Mouse (Mus musculus): ENCODE measurements around the gene Kcna2. TPM values are rescaled to one million over a fixed set of nuclear protein-coding genes. Genes with fewer than 3 reads are reported as not detected.

Kcna2 gene
- polyA plus RNA-seq, 1 experiment = 73.3 TPM

DNA sequence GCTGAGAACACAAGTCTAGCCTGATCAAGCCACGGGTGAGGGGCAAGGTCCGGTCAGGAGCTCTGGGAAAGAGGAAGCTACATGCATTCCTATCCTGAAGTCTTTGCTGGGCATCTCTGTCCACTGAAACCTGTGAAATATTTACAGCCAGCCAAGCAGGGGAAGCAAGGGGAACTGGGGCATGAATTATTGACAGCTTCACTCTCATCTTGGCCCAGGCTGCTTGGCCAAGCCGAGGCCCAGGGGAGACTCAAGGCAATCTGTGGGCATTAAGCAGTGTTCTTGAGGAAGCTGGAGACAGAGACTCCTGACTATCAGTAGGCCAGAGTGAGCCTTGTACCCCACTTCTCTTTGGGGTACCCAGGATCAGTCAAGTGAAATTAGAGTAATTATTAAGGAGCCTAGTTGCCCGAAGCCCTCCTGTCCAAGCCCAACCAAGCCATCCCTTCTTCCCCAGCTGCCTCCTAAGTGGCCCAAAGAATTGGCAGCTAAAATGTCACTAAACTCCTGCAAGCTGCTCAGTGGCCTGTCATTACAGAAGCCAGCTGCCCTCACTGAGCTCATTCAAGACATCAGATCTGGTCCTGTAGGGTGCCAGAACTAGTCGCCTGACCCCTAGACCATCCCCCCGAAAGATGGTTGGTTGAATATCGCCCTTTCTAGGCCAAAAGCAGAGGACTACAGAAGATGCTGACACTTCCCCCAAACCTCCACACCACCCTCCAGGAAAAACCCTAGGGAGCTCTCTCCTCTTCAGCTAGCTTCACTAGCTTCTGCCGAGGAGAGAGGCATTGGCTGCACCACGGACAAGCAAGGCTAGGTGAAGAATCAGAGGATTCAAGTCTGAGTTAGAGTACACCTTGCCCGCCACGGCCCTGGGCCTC is 53.1 kb downstream of the Kcna2 start:
- Histone ChIP-seq H3K27me3 (ENCODE audit: control insufficient read depth, insufficient read depth, low read length) (no peaks in the 10 kb centered on the region), H3K4me1 (ENCODE audit: control insufficient read depth, insufficient read depth, low read length) (peaks cover 24% of the 10 kb centered on the region), H3K4me3 (replicated peaks; ENCODE audit: insufficient read depth, low read depth, low read length) (no peak overlapping the region), H3K27ac (ENCODE audit: insufficient read depth, low read length) (no peak overlapping the region)
- DNase-seq = peak; percentile 62 to 72
- no peak for TF ChIP-seq CTCF (IDR thresholded peaks at IDR 0.05; ENCODE audit: borderline replicate concordance, insufficient read depth, low read depth, low read length)
- TF ChIP-seq POLR2A (IDR thresholded peaks at IDR 0.05; ENCODE audit: borderline replicate concordance, insufficient read depth, low read length) = no peak
- WGBS = 44% methylated on average over 11 of the region's 11 CpGs

DNA sequence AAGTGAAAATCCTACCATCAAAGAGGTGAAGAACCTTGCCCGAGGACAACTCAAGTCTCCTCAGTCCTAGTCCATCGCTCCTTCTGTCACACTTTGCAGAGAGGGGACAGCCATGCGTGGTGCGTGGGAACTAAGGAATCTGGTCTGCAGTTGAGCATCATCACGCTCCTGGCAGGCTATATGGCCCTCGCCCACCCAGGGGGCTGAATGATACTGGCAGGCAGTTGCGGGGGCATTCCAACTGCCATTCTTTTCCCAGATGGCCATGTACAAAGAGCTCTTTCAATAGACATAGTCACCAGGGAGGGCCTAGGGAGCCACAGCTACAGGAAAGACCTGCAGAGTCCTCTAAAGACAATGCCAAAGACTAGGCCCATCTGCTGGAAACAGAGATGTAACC is 57.9 kb downstream of the Kcna2 start:
- TF ChIP-seq POLR2A (IDR thresholded peaks at IDR 0.05; ENCODE audit: borderline replicate concordance, insufficient read depth, low read length) (no peak), CTCF (IDR thresholded peaks at IDR 0.05; ENCODE audit: borderline replicate concordance, insufficient read depth, low read depth, low read length) (no peak)
- DNase-seq = no peak
- 78% methylated on average over 7 of the region's 7 CpGs for WGBS
- H3K27ac ChIP-seq (ENCODE audit: insufficient read depth, low read length) = no peak overlapping the region
- H3K4me1 ChIP-seq (ENCODE audit: control insufficient read depth, insufficient read depth, low read length) = peaks cover 52% of the 10 kb centered on the region
- no peaks in the 10 kb centered on the region for H3K27me3 ChIP-seq (ENCODE audit: control insufficient read depth, insufficient read depth, low read length)
- no peak overlapping the region for H3K4me3 ChIP-seq (replicated peaks; ENCODE audit: insufficient read depth, low read depth, low read length)

DNA sequence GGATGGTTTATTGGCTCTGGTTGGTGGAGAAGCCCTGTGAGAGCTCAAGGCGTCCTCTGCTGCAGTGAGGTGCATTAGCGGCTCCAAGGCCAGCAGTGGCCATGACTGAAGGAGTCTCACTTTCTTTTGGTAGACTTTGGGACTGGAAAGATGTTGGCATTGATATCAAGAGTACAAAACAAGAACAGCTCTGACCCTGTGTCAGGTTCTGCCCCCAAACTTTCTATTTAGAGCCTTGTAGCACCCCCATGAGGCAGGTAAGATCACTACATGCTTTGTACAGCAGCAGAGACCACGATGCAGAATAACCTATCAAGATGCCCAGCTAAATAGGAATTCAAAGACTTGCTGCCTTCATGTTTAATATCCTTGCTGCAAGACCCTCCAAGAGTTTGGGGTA is 58.5 kb downstream of the Kcna2 start:
- H3K4me3 ChIP-seq (replicated peaks; ENCODE audit: insufficient read depth, low read depth, low read length) = peak overlapping the region; percentile 11
- no peaks in the 10 kb centered on the region for H3K27me3 ChIP-seq (ENCODE audit: control insufficient read depth, insufficient read depth, low read length)

DNA sequence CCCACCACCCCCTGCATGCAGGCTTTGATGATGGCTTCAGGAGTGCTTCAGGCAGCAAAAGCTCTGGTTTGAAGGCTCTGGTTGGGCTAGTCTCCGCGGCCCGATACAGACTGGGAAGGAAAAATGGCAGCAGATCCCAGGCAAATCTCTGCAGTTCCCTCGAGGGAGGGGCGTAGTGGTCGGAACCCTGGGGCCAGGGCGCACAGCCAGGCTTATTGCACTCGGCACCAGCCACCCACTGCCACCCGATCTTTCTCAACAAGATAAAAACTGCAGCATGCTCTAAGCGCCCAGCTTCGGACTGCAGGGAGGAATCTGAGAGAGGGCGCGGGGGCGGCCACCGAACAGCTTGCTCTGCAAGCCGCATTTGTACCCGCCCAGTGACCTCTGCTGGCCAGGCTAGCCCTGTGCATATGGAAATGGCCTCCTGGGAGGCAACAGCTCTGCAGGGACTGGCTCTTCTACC is 58.9 kb downstream of the Kcna2 start:
- H3K27ac ChIP-seq (ENCODE audit: insufficient read depth, low read length) = peak overlapping the region; percentile 39
- TF ChIP-seq POLR2A (IDR thresholded peaks at IDR 0.05; ENCODE audit: borderline replicate concordance, insufficient read depth, low read length) = no peak
- TF ChIP-seq CTCF (IDR thresholded peaks at IDR 0.05; ENCODE audit: borderline replicate concordance, insufficient read depth, low read depth, low read length) = peak; percentile 57; the same call in 1 of the 2 replicates
- WGBS = 3% methylated on average over 17 of the region's 17 CpGs
- H3K27me3 ChIP-seq (ENCODE audit: control insufficient read depth, insufficient read depth, low read length) = no peaks in the 10 kb centered on the region
- peaks cover 49% of the 10 kb centered on the region for H3K4me1 ChIP-seq (ENCODE audit: control insufficient read depth, insufficient read depth, low read length)
- peak overlapping the region; percentile 11 for H3K4me3 ChIP-seq (replicated peaks; ENCODE audit: insufficient read depth, low read depth, low read length)
- DNase-seq = peak; percentile 79 to 82

More for the DNA sequence above, 58.5 kb downstream of the Kcna2 start:
- peak; percentile 40; the same call in 1 of the 2 replicates for TF ChIP-seq CTCF (IDR thresholded peaks at IDR 0.05; ENCODE audit: borderline replicate concordance, insufficient read depth, low read depth, low read length)
- TF ChIP-seq POLR2A (IDR thresholded peaks at IDR 0.05; ENCODE audit: borderline replicate concordance, insufficient read depth, low read length) = no peak
- peak; percentile 44 to 48 for DNase-seq
- 76% methylated on average over 3 of the region's 3 CpGs for WGBS
- Histone ChIP-seq H3K4me1 (ENCODE audit: control insufficient read depth, insufficient read depth, low read length) (peaks cover 52% of the 10 kb centered on the region), H3K27ac (ENCODE audit: insufficient read depth, low read length) (peak overlapping the region; percentile 39)

DNA sequence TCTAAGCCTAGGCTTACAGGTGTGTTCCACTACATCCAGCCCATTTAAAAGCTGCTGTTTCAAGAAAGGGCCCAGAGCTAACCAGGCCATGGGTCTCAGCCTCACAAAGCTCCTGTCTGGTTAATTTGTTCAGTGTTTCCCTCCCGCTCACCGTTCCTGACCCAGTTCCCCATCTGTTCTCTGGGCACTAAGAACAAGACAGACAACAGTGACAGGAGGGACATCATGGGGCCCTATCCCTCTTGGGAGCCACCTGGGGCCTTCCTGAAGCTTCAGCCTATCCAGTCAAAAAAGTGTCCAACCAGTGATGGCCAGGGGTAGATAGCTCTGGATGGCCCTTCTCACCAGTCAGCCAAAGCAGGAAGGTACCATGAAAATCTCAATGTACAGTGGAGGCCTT is 61.8 kb downstream of the Kcna2 start:
- peak overlapping the region; percentile 42; the same call in 1 of the 2 replicates for H3K27ac ChIP-seq (ENCODE audit: insufficient read depth, low read length)
- no peaks in the 10 kb centered on the region for H3K27me3 ChIP-seq (ENCODE audit: control insufficient read depth, insufficient read depth, low read length)
- WGBS = 28% methylated on average over 2 of the region's 2 CpGs
- peak; percentile 77 to 87 for DNase-seq
- peaks cover 47% of the 10 kb centered on the region for H3K4me1 ChIP-seq (ENCODE audit: control insufficient read depth, insufficient read depth, low read length)
- no peak overlapping the region for H3K4me3 ChIP-seq (replicated peaks; ENCODE audit: insufficient read depth, low read depth, low read length)
- no peak for TF ChIP-seq CTCF (IDR thresholded peaks at IDR 0.05; ENCODE audit: borderline replicate concordance, insufficient read depth, low read depth, low read length)
- no peak for TF ChIP-seq POLR2A (IDR thresholded peaks at IDR 0.05; ENCODE audit: borderline replicate concordance, insufficient read depth, low read length)

Other genes starting within 250 kb of the Kcna2 start
- gene Kcna3, start 65.0 kb upstream of the Kcna2 start, polyA plus RNA-seq (2012; rRNA removed) = 3.3 and 3.9 TPM in 2 replicates
- gene Kcna10, start 81.9 kb downstream of the Kcna2 start, polyA plus RNA-seq (2012; rRNA removed) = 0.08 and 0.10 TPM in 2 replicates
- not detected in 2 replicates for gene Cym, start 120.6 kb downstream of the Kcna2 start, polyA plus RNA-seq (2012; rRNA removed)
- not detected in 2 replicates for gene A630076J17Rik, start 129.5 kb downstream of the Kcna2 start, polyA plus RNA-seq (2012; rRNA removed)
- 0.87 and 1.0 TPM in 2 replicates for gene Prok1, start 138.6 kb downstream of the Kcna2 start, polyA plus RNA-seq (2012; rRNA removed)
- 153 and 162 TPM in 2 replicates for gene Lamtor5, start 177.7 kb downstream of the Kcna2 start, polyA plus RNA-seq (2012; rRNA removed)
- 2.6 and 2.8 TPM in 2 replicates for gene Slc16a4, start 190.1 kb downstream of the Kcna2 start, polyA plus RNA-seq (2012; rRNA removed)
- gene Rbm15, start 232.5 kb downstream of the Kcna2 start, polyA plus RNA-seq (2012; rRNA removed) = 7.0 and 8.1 TPM in 2 replicates